Mouse (Mus musculus) liver, embryonic 14.5 days (tissue): ENCODE measurements around the gene Pigu. TPM values are rescaled to one million over a fixed set of nuclear protein-coding genes. Genes with fewer than 3 reads are reported as not detected.

Experiments used
- ATAC-seq: fragments of 200-750 bp; cut with Nextera tagmentation; 2 replicates; pipeline ENCODE4 v1.8.0; 2017; ENCODE audit warnings: moderate number of reproducible peaks, mild to moderate bottlenecking, moderate library complexity; ENCODE audit not compliant: insufficient read depth
- DNase-seq, 3 experiments: peaks; one replicate each; pipeline ENCODE4 v3.0.0-alpha.2; 2012 to 2013; ENCODE audit warnings: low read depth in 3 of 3, low spot score in 3 of 3
- H3K27ac ChIP-seq: fragments of 300-500 bp; sonication (generic); 2 replicates; pipeline ENCODE4 v1.5.1; 2014; ENCODE audit warnings: moderate library complexity, mild to moderate bottlenecking, control low read depth, inconsistent platforms
- H3K27me3 ChIP-seq: fragments of 300-500 bp; sonication (generic); 2 replicates; pipeline ENCODE4 v1.6.1; 2014; ENCODE audit warnings: mild to moderate bottlenecking, low read length, moderate library complexity; ENCODE audit not compliant: control insufficient read depth, insufficient read depth
- H3K36me3 ChIP-seq: fragments of 300-500 bp; sonication (generic); replicated peaks from 2 replicates; pipeline ENCODE4 v1.6.1; 2014; ENCODE audit warnings: low read depth; ENCODE audit not compliant: control insufficient read depth, insufficient read depth
- H3K4me1 ChIP-seq, 2 experiments: fragments of 200-500 bp in 1 of 2; fragments of 300-500 bp in 1 of 2; sonication (generic) in 1 of 2; replicated peaks; 2 replicates each; pipeline ENCODE4 v1.6.1; 2012 to 2014; ENCODE audit warnings: antibody characterized with exemption in 1 of 2, inconsistent platforms in 1 of 2, low read length in 1 of 2; ENCODE audit not compliant: control insufficient read depth in 2 of 2, insufficient read depth in 2 of 2
- H3K4me2 ChIP-seq: fragments of 300-500 bp; sonication (generic); 2 replicates; pipeline ENCODE4 v1.6.1; 2014; ENCODE audit warnings: low read depth, mild to moderate bottlenecking, control low read depth, moderate library complexity
- H3K4me3 ChIP-seq, 2 experiments: fragments of 200-500 bp in 1 of 2; fragments of 300-500 bp in 1 of 2; sonication (generic) in 1 of 2; 2 replicates each; pipeline ENCODE4 v1.5.1; 2012 to 2014; ENCODE audit warnings: low read depth in 2 of 2, low read length in 2 of 2, mild to moderate bottlenecking in 2 of 2, control low read depth in 1 of 2, inconsistent platforms in 1 of 2, moderate library complexity in 1 of 2; ENCODE audit not compliant: insufficient read depth in 1 of 2
- H3K9ac ChIP-seq: fragments of 300-500 bp; sonication (generic); replicated peaks from 2 replicates; pipeline ENCODE4 v1.6.1; 2014; ENCODE audit warnings: mild to moderate bottlenecking, control low read depth, moderate library complexity
- H3K9me3 ChIP-seq: fragments of 300-500 bp; sonication (generic); 2 replicates; pipeline ENCODE4 v1.6.1; 2016; ENCODE audit warnings: low read length, mixed read lengths; ENCODE audit not compliant: control insufficient read depth
- CTCF ChIP-seq: IDR thresholded peaks from 2 replicates; pipeline ENCODE4 v1.5.1; 2016; ENCODE audit warnings: antibody characterized with exemption, low read depth, control low read depth
- EP300 ChIP-seq: IDR thresholded peaks from 2 replicates; pipeline ENCODE4 v1.6.1; 2016; ENCODE audit warnings: antibody characterized with exemption, low read depth
- WGBS: fragments of 180-500 bp; shearing (Covaris S2); extraction: QIAGEN DNeasy Blood & Tissue Kit; methylation state at CpG from one replicate; pipeline ENCODE4 v1.1.7; 2014; ENCODE audit not compliant: insufficient replicate concordance; 5-methylcytosine and 5-hydroxymethylcytosine counted together
- polyA plus RNA-seq, 2 experiments: library from polyadenylated mRNA; depleted of rRNA in 1 of 2; stranded (reverse) in 1 of 2; unstranded in 1 of 2; fragments of >200 nt; fragmentation: Nextera tagmentation in 1 of 2; extraction: Ambion mirVana in 1 of 2; gene quantifications; 2 replicates each; pipeline versions ENCODE4 v1.2.1 to v1.2.3; 2012 to 2014

Pigu gene
- polyA plus RNA-seq, 2 experiments = 16.7 to 24.4 TPM

- no peak overlapping the region for H3K4me2 ChIP-seq
- H3K9me3 ChIP-seq = no peaks in the 10 kb centered on the region
- no peak overlapping the region for H3K9ac ChIP-seq
- H3K27me3 ChIP-seq = no peaks in the 10 kb centered on the region
- 78% methylated on average over 4 of the region's 4 CpGs for WGBS
- DNase-seq = no peak
- H3K36me3 ChIP-seq = peaks cover 2% of the 10 kb centered on the region; the same call in 1 of the 2 replicates
- TF ChIP-seq EP300 (no peak), CTCF (no peak)
- no peaks in the 10 kb centered on the region for H3K4me1 ChIP-seq
- H3K4me3 ChIP-seq = no peak overlapping the region
- H3K27ac ChIP-seq = no peak overlapping the region
- ATAC-seq = no peak
Observed at GRCm38 (mm10) chr2:155331351-155331750, 25.9 kb downstream of the Pigu start.

- no peak for ATAC-seq
Observed at GRCm38 (mm10) chr2:155330811-155331210, 26.4 kb downstream of the Pigu start.

DNA sequence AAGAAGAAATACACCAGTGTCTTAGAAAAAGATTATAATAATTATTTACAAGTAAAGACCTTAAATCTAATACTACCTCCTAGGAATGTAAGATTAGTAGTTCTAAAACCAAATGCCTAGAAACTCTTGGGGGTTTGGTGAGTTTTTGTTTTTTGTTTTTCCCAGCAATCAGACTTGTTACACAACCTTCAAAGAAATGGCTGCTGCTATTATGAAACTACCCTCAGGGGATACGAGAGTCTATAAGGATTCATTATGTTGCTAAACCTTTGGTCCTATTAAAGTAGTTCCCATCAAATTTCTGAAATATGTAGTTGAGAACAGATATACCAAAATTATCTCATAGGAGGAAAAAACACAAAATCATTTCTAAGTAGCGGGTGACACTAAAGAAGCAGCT is 27.5 kb downstream of the Pigu start:
- TF ChIP-seq EP300 = no peak
- Histone ChIP-seq H3K36me3 (peaks cover 2% of the 10 kb centered on the region; the same call in 1 of the 2 replicates), H3K27ac (no peak overlapping the region), H3K4me3 (no peak overlapping the region), H3K27me3 (no peaks in the 10 kb centered on the region), H3K9me3 (no peaks in the 10 kb centered on the region), H3K9ac (no peak overlapping the region), H3K4me1 (no peaks in the 10 kb centered on the region), H3K4me2 (no peak overlapping the region)
- 84% methylated on average over 2 of the region's 2 CpGs for WGBS
- ATAC-seq (no peak), DNase-seq (no peak)

More at GRCm38 (mm10) chr2:155330811-155331210, 26.4 kb downstream of the Pigu start:
- Histone ChIP-seq H3K27ac (no peak overlapping the region), H3K9me3 (no peaks in the 10 kb centered on the region), H3K36me3 (peaks cover 2% of the 10 kb centered on the region; the same call in 1 of the 2 replicates), H3K27me3 (no peaks in the 10 kb centered on the region), H3K4me2 (no peak overlapping the region), H3K4me3 (no peak overlapping the region), H3K9ac (no peak overlapping the region), H3K4me1 (no peaks in the 10 kb centered on the region)
- TF ChIP-seq CTCF = no peak
- TF ChIP-seq EP300 = no peak
- no peak for DNase-seq
- 78% methylated on average over 4 of the region's 4 CpGs for WGBS

DNA sequence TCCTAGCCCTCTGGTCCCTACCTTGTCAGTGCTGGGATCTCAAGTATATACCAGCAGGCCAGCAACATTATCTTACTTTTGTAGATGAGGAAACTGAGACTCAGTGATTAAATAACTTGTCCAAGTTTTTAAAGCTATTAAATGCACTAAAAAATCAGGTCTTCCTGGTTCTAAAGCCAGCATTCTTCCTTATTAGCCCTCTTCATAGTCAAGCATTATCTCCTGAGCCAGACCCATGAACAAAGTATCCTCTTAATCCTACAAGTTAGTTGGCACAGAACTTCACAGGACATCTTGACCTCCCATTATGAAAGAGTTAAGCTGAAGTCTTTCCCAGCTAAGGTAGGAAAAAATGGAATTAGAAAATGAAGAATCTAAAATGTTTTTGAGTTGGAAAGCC is 28.3 kb downstream of the Pigu start:
- 0 out of 2 replicates have a peak, but pooled peaks cover 2% of the 10 kb centered on the region for H3K36me3 ChIP-seq
- no peaks in the 10 kb centered on the region for H3K27me3 ChIP-seq
- no peaks in the 10 kb centered on the region for H3K4me1 ChIP-seq
- H3K9ac ChIP-seq = no peak overlapping the region
- no peak overlapping the region for H3K4me3 ChIP-seq
- ATAC-seq = no peak
- H3K9me3 ChIP-seq = no peaks in the 10 kb centered on the region
- no peak overlapping the region for H3K27ac ChIP-seq
- DNase-seq = no peak
- TF ChIP-seq EP300 (no peak), CTCF (no peak)
- no peak overlapping the region for H3K4me2 ChIP-seq

GRCm38 (mm10) chr2:155327906-155328305 is 29.3 kb downstream of the Pigu start:
- Histone ChIP-seq H3K27me3 (no peaks in the 10 kb centered on the region), H3K9ac (no peak overlapping the region), H3K9me3 (no peaks in the 10 kb centered on the region), H3K4me2 (no peak overlapping the region), H3K4me1 (no peaks in the 10 kb centered on the region), H3K27ac (no peak overlapping the region), H3K36me3 (0 out of 2 replicates have a peak, but pooled peaks cover 2% of the 10 kb centered on the region), H3K4me3 (no peak overlapping the region)
- DNase-seq (no peak), ATAC-seq (no peak)
- TF ChIP-seq EP300 (no peak), CTCF (no peak)
- 78% methylated on average over 5 of the region's 5 CpGs for WGBS
